Mouse (Mus musculus): ENCODE results near the gene 1110017D15Rik. TPM values are rescaled to one million over a fixed set of nuclear protein-coding genes. Genes with fewer than 3 reads are reported as not detected.
A peak's percentile ranks its signal among the peaks of the same experiment; 100 is the strongest.

The 1110017D15Rik gene
- total RNA-seq, 1 experiment = not detected

GRCm38 (mm10) chr4:41470051-41470683 is 47.0 kb downstream of the 1110017D15Rik start:
- no peak for TF ChIP-seq ZC3H11A (IDR thresholded peaks at IDR 0.05; ENCODE audit: borderline replicate concordance, low read depth, low read length)
- no peak for TF ChIP-seq HCFC1 (IDR thresholded peaks at IDR 0.05; ENCODE audit: borderline replicate concordance, insufficient read depth, low read length)
- no peak for TF ChIP-seq CHD2 (IDR thresholded peaks at IDR 0.05; ENCODE audit: low read depth, low read length)
- no peak for TF ChIP-seq ZNF384 (IDR thresholded peaks at IDR 0.05; ENCODE audit: low read depth, low read length)
- TF ChIP-seq MAFK (IDR thresholded peaks at IDR 0.05; ENCODE audit: insufficient read depth, low read depth, low read length) = no peak
- in situ Hi-C loops (cut with MboI; ENCODE audit: low sequenced_read_pairs in 2 of 2, unreplicated experiment in 2 of 2) = no loop called here
- Histone ChIP-seq H3K9ac (ENCODE audit: insufficient read depth, low read depth, low read length, poor library complexity, severe bottlenecking) (no peak overlapping the region), H3K9me3 (ENCODE audit: control insufficient read depth, insufficient read depth, low read depth, low read length) (no peaks in the 10 kb centered on the region), H3K4me3 (ENCODE audit: insufficient read depth in 1 of 2, low read depth in 1 of 2, low read length in 2 of 2, poor library complexity in 1 of 2, severe bottlenecking in 1 of 2) (no peak overlapping the region), H3K4me1 (ENCODE audit: control insufficient read depth in 2 of 2, insufficient read depth in 2 of 2, low read length in 2 of 2, poor library complexity in 1 of 2) (0 out of 4 replicates have a peak, but pooled peaks cover 2 to 3% of the 10 kb centered on the region in 2 experiments), H3K27ac (ENCODE audit: insufficient read depth, low read depth, low read length, poor library complexity, severe bottlenecking) (no peak overlapping the region), H3K36me3 (ENCODE audit: control insufficient read depth, insufficient read depth, low read length, poor library complexity, severe bottlenecking) (no peaks in the 10 kb centered on the region)
- DNase-seq (ENCODE audit: low read depth, low spot score) = no peak

GRCm38 (mm10) chr4:41469199-41469598 is 47.9 kb downstream of the 1110017D15Rik start:
- in situ Hi-C loops (cut with MboI; ENCODE audit: low sequenced_read_pairs in 2 of 2, unreplicated experiment in 2 of 2) = no loop called here
- no peak overlapping the region for H3K27ac ChIP-seq (ENCODE audit: insufficient read depth, low read depth, low read length, poor library complexity, severe bottlenecking)
- H3K9ac ChIP-seq (ENCODE audit: insufficient read depth, low read depth, low read length, poor library complexity, severe bottlenecking) = no peak overlapping the region
- TF ChIP-seq CHD2 (IDR thresholded peaks at IDR 0.05; ENCODE audit: low read depth, low read length) (no peak), HCFC1 (IDR thresholded peaks at IDR 0.05; ENCODE audit: borderline replicate concordance, insufficient read depth, low read length) (no peak), ZNF384 (IDR thresholded peaks at IDR 0.05; ENCODE audit: low read depth, low read length) (no peak), ZC3H11A (IDR thresholded peaks at IDR 0.05; ENCODE audit: borderline replicate concordance, low read depth, low read length) (no peak), MAFK (IDR thresholded peaks at IDR 0.05; ENCODE audit: insufficient read depth, low read depth, low read length) (no peak)
- 0 out of 4 replicates have a peak, but pooled peaks cover 2 to 3% of the 10 kb centered on the region in 2 experiments for H3K4me1 ChIP-seq (ENCODE audit: control insufficient read depth in 2 of 2, insufficient read depth in 2 of 2, low read length in 2 of 2, poor library complexity in 1 of 2)
- H3K4me3 ChIP-seq (ENCODE audit: insufficient read depth in 1 of 2, low read depth in 1 of 2, low read length in 2 of 2, poor library complexity in 1 of 2, severe bottlenecking in 1 of 2) = no peak overlapping the region
- no peaks in the 10 kb centered on the region for H3K9me3 ChIP-seq (ENCODE audit: control insufficient read depth, insufficient read depth, low read depth, low read length)
- no peak for DNase-seq (ENCODE audit: low read depth, low spot score)
- no peaks in the 10 kb centered on the region for H3K36me3 ChIP-seq (ENCODE audit: control insufficient read depth, insufficient read depth, low read length, poor library complexity, severe bottlenecking)

GRCm38 (mm10) chr4:41468396-41469080 is 48.6 kb downstream of the 1110017D15Rik start:
- H3K4me1 ChIP-seq (ENCODE audit: control insufficient read depth in 2 of 2, insufficient read depth in 2 of 2, low read length in 2 of 2, poor library complexity in 1 of 2) = peaks cover 2 to 4% of the 10 kb centered on the region in 2 experiments; a peak in 2 of 4 replicates

GRCm38 (mm10) chr4:41465287-41465665 is 51.9 kb downstream of the 1110017D15Rik start:
- H3K36me3 ChIP-seq (ENCODE audit: control insufficient read depth, insufficient read depth, low read length, poor library complexity, severe bottlenecking) = peaks cover 2% of the 10 kb centered on the region; the same call in 1 of the 2 replicates
- no peak for DNase-seq (ENCODE audit: low read depth, low spot score)
- peak overlapping the region; percentile 97 for H3K9ac ChIP-seq (ENCODE audit: insufficient read depth, low read depth, low read length, poor library complexity, severe bottlenecking)
- TF ChIP-seq MAFK (IDR thresholded peaks at IDR 0.05; ENCODE audit: insufficient read depth, low read depth, low read length) (no peak), ZC3H11A (IDR thresholded peaks at IDR 0.05; ENCODE audit: borderline replicate concordance, low read depth, low read length) (no peak), CHD2 (IDR thresholded peaks at IDR 0.05; ENCODE audit: low read depth, low read length) (no peak), ZNF384 (IDR thresholded peaks at IDR 0.05; ENCODE audit: low read depth, low read length) (no peak), HCFC1 (IDR thresholded peaks at IDR 0.05; ENCODE audit: borderline replicate concordance, insufficient read depth, low read length) (no peak)
- peaks cover 2% of the 10 kb centered on the region; the same call in 1 of the 2 replicates for H3K9me3 ChIP-seq (ENCODE audit: control insufficient read depth, insufficient read depth, low read depth, low read length)
- H3K4me1 ChIP-seq (ENCODE audit: control insufficient read depth in 2 of 2, insufficient read depth in 2 of 2, low read length in 2 of 2, poor library complexity in 1 of 2) = peaks cover 2 to 4% of the 10 kb centered on the region in 2 experiments; a peak in 2 of 4 replicates
- in situ Hi-C loops (cut with MboI; ENCODE audit: low sequenced_read_pairs in 2 of 2, unreplicated experiment in 2 of 2) = no loop called here
- no peak overlapping the region for H3K27ac ChIP-seq (ENCODE audit: insufficient read depth, low read depth, low read length, poor library complexity, severe bottlenecking)
- H3K4me3 ChIP-seq (ENCODE audit: insufficient read depth in 1 of 2, low read depth in 1 of 2, low read length in 2 of 2, poor library complexity in 1 of 2, severe bottlenecking in 1 of 2) = peak overlapping the region; percentile 87 to 91

More at GRCm38 (mm10) chr4:41468396-41469080, 48.6 kb downstream of the 1110017D15Rik start:
- H3K9ac ChIP-seq (ENCODE audit: insufficient read depth, low read depth, low read length, poor library complexity, severe bottlenecking) = peak overlapping the region; percentile 66
- no peaks in the 10 kb centered on the region for H3K36me3 ChIP-seq (ENCODE audit: control insufficient read depth, insufficient read depth, low read length, poor library complexity, severe bottlenecking)
- peak; percentile 53 for DNase-seq (ENCODE audit: low read depth, low spot score)
- no peak for TF ChIP-seq HCFC1 (IDR thresholded peaks at IDR 0.05; ENCODE audit: borderline replicate concordance, insufficient read depth, low read length)
- peak; percentile 80 for TF ChIP-seq ZC3H11A (IDR thresholded peaks at IDR 0.05; ENCODE audit: borderline replicate concordance, low read depth, low read length)
- peak; percentile 72 for TF ChIP-seq ZNF384 (IDR thresholded peaks at IDR 0.05; ENCODE audit: low read depth, low read length)
- TF ChIP-seq CHD2 (IDR thresholded peaks at IDR 0.05; ENCODE audit: low read depth, low read length) = no peak
- TF ChIP-seq MAFK (IDR thresholded peaks at IDR 0.05; ENCODE audit: insufficient read depth, low read depth, low read length) = no peak
- H3K4me3 ChIP-seq (ENCODE audit: insufficient read depth in 1 of 2, low read depth in 1 of 2, low read length in 2 of 2, poor library complexity in 1 of 2, severe bottlenecking in 1 of 2) = peak overlapping the region; percentile 64 to 65
- in situ Hi-C loops (cut with MboI; ENCODE audit: low sequenced_read_pairs in 2 of 2, unreplicated experiment in 2 of 2) = no loop called here
- H3K27ac ChIP-seq (ENCODE audit: insufficient read depth, low read depth, low read length, poor library complexity, severe bottlenecking) = no peak overlapping the region
- H3K9me3 ChIP-seq (ENCODE audit: control insufficient read depth, insufficient read depth, low read depth, low read length) = no peaks in the 10 kb centered on the region
